Mouse (Mus musculus) olfactory bulb, adult 2 months (tissue): ENCODE data around the gene Fat3.

Experiments
- CTCF ChIP-seq: fragments of 200-500 bp; IDR thresholded peaks from 2 replicates; pipeline ENCODE4 v1.5.1; 2012; ENCODE audit warnings: low read depth, mild to moderate bottlenecking, low read length, moderate library complexity; ENCODE audit not compliant: insufficient read depth
- POLR2A ChIP-seq: fragments of 200-500 bp; IDR thresholded peaks from 2 replicates; pipeline ENCODE4 v1.6.1; 2012; ENCODE audit warnings: mild to moderate bottlenecking, low read depth, low read length, moderate library complexity; ENCODE audit not compliant: insufficient read depth

DNA sequence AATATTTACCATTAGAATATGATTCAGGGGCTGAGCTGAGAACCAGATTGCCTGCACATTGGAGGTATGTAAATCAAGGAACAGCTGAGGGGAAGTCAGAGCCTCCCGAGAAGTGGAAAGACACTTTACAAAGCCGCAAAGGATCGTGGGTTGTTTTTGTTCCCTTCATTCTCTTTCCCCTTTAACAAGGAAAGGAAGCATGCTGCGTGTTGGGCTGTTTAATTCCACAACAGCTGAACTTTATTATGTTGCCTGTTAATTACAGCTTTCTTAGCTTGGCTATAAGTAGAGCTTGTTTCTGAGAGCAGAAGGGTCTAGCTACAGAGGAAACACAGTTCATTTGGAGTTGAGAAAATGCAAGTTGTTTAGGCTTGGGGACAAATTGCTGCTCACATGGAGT is 475.0 kb downstream of the Fat3 start:
- TF ChIP-seq POLR2A, result no peak
- TF ChIP-seq CTCF, result no peak
